Mouse (Mus musculus): ENCODE measurements at regions not wholly inside any gene's neighbourhood (a gene's known extent, or its start where the extent isn't known, plus 50 kb on each side); places are given as distances from the start of the nearest gene placed in this dataset.
"Not testable (repeated sequence)": the region's sequence is repeated elsewhere in the genome, so short reads cannot be mapped to it uniquely, and the experiment has no call there.

DNA sequence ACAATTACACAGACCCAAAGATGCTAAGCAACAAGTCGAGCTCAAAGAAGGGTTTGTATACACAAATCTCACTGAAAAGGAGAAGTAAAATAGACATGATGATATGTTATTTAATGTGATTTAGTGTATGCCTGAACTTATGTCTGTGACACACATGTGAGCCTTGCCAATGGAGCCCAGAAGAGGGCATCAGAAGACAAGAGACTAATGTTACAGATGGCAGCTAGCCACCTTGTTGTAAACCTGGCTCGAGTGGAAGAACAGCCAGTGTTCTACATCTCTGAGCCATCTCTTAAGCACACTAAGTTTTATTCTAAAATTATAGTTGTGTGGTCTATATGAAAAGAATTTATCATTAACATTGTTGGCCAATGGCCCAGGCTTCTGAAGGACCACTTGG lies 943.7 kb upstream of the Prmt6 start:
- no peak for ATAC-seq (ENCODE audit: insufficient number of reproducible peaks, insufficient read depth, low FRiP score, low TSS enrichment)
- Histone ChIP-seq H3K36me3 (no peaks in the 10 kb centered on the region), H3K9ac (no peak overlapping the region), H3K4me2 (replicated peaks) (no peak overlapping the region), H3K9me3 (no peaks in the 10 kb centered on the region), H3K4me1 (no peaks in the 10 kb centered on the region), H3K27me3 (no peaks in the 10 kb centered on the region), H3K27ac (no peak overlapping the region), H3K4me3 (no peak overlapping the region)
- WGBS: 60% methylated on average over 2 of the region's 2 CpGs

DNA sequence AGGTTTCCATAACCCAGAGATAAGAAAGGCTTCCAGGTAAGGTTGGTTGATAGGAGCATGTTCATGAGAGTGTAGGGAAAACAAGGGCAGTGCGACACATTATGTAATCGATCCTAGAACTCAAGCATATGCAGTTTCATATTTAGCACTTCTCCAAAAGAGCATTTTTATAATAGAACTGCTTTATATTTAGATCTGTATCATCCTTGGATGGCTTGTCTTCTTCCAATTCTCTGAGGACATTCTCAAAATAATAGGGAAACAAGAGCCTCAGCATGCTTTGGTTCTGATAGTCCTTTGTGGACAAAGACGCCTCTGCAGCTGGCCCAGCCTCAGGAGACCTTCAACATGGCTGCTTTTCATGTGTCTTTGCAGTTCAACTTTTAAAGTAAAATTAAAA lies 915.9 kb upstream of the Prmt6 start:
- Histone ChIP-seq H3K4me3 (no peak overlapping the region), H3K27ac (no peak overlapping the region), H3K9me3 (no peaks in the 10 kb centered on the region), H3K36me3 (no peaks in the 10 kb centered on the region), H3K4me1 (no peaks in the 10 kb centered on the region), H3K27me3 (no peaks in the 10 kb centered on the region), H3K9ac (no peak overlapping the region), H3K4me2 (replicated peaks) (no peak overlapping the region)
- 89% methylated on average over 3 of the region's 3 CpGs for WGBS
- ATAC-seq (ENCODE audit: insufficient number of reproducible peaks, insufficient read depth, low FRiP score, low TSS enrichment): no peak

DNA sequence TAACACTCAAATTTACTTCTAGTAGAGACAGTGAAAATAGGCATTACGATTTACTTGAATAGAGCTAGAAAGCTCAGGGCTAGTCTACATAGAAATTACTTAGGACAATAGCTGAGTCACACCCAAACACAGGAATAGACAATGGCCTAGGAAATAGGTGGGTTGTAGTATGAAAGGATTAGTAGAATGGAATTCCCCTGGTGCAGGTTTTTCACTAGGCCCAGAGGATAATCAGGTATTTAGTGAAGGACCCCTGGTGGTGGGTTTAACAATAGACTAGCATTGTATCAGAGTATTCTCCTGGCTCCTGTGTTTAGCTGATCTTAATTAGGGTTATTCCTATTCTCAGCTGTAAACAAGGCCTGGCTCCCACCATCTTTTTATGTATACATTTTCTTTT lies 890.4 kb upstream of the Prmt6 start:
- ATAC-seq (ENCODE audit: insufficient number of reproducible peaks, insufficient read depth, low FRiP score, low TSS enrichment); H3K9me3 ChIP-seq; H3K4me1 ChIP-seq; H3K27me3 ChIP-seq; H3K4me3 ChIP-seq; H3K9ac ChIP-seq; H3K36me3 ChIP-seq; H3K27ac ChIP-seq; H3K4me2 ChIP-seq (replicated peaks): not testable (repeated sequence)
- WGBS: 85% methylated on average over 1 of the region's 1 CpGs

DNA sequence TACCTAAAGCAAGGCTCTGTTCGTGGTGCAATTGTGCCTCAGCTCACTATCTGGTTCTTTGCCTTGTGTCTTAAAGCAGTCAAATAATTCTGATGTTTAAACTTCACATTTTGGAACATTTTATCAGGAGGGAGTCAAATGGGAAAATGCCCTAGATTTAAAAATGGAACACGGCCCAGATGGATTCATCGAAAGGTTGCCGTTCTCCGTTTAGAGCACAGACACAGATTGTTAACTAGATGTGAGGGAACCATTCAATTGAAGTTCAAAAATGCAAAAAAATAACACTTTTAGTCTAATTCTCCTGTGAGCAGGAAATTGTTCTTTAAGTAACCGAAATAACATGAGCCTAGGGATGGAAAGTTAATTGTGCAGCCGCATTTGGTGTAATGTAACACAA lies 858.2 kb upstream of the Prmt6 start:
- no peaks in the 10 kb centered on the region for H3K9me3 ChIP-seq
- WGBS: 89% methylated on average over 7 of the region's 7 CpGs

DNA sequence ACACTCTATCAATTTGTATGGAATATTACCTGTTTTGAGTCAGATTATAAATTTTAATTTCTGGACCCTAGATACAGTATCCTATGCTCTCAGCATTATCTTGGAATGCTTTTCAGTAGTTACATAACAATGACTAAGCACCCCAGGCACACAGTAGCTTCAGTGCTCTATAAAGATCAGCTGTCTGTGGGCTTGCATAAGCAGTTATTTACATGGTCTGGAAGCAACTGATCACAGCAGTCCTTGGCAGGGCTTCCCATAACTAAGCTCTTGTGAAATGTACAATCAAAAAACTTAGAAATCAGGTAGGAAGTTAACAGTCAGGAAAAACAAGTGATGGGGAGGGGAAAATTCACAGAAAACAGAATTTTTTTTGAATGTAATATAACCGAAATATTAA lies 851.8 kb upstream of the Prmt6 start:
- Histone ChIP-seq H3K27ac (no peak overlapping the region), H3K9ac (no peak overlapping the region), H3K4me2 (replicated peaks) (no peak overlapping the region), H3K4me1 (no peaks in the 10 kb centered on the region), H3K9me3 (no peaks in the 10 kb centered on the region), H3K27me3 (no peaks in the 10 kb centered on the region), H3K36me3 (no peaks in the 10 kb centered on the region), H3K4me3 (no peak overlapping the region)
- no peak for ATAC-seq (ENCODE audit: insufficient number of reproducible peaks, insufficient read depth, low FRiP score, low TSS enrichment)
- WGBS: 73% methylated on average over 1 of the region's 1 CpGs

More for the DNA sequence above, 858.2 kb upstream of the Prmt6 start:
- Histone ChIP-seq H3K36me3 (no peaks in the 10 kb centered on the region), H3K4me2 (replicated peaks) (no peak overlapping the region), H3K9ac (no peak overlapping the region), H3K4me3 (no peak overlapping the region), H3K27me3 (no peaks in the 10 kb centered on the region), H3K4me1 (no peaks in the 10 kb centered on the region), H3K27ac (no peak overlapping the region)
- ATAC-seq (ENCODE audit: insufficient number of reproducible peaks, insufficient read depth, low FRiP score, low TSS enrichment): no peak

DNA sequence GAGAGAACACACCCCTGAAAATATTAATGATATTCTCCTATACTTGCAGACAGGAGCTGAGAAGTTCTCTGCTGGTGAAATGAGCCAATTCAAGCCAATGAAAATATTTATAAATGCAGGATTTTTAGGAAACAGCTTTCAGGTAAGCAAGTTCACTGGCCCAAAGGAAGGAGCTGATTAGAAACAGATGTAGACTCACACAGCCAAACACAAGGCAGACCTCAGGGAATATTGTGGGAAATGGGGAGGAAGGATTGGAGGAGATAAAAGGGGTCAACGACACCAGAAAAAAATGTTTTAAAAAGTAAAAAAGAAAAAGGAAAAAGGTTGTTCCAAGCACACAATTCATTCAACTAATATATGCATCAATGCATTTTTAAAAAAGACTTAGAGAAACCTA lies 823.5 kb upstream of the Prmt6 start:
- Histone ChIP-seq H3K4me1 (peaks cover 5% of the 10 kb centered on the region; the same call in 1 of the 2 replicates), H3K27me3 (no peaks in the 10 kb centered on the region), H3K36me3 (no peaks in the 10 kb centered on the region), H3K4me3 (no peak overlapping the region), H3K9me3 (no peaks in the 10 kb centered on the region; the same call in 1 of the 2 replicates), H3K4me2 (replicated peaks) (no peak overlapping the region), H3K9ac (no peak overlapping the region), H3K27ac (no peak overlapping the region)
- no peak for ATAC-seq (ENCODE audit: insufficient number of reproducible peaks, insufficient read depth, low FRiP score, low TSS enrichment)
- 22% methylated on average over 1 of the region's 1 CpGs for WGBS

DNA sequence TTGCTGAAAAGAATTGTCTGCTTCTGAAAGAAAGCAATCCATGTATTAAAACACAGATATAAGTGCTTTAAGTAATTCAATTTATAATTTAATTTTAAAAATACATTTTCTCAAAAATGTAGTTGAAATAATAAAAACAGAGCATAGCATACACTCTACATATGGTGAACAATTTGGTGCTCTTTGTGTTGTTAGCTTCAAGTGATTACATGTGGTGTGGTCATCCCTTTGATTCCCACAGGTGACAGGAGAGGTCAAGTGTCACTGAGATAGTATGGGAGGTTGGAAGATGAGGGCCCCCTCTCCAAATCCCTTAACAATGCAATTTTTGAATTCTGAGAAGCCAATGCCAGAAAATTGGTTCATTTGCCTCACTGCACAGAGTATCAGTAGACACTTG lies 819.5 kb upstream of the Prmt6 start:
- no peak for ATAC-seq (ENCODE audit: insufficient number of reproducible peaks, insufficient read depth, low FRiP score, low TSS enrichment)
- no peaks in the 10 kb centered on the region for H3K36me3 ChIP-seq

DNA sequence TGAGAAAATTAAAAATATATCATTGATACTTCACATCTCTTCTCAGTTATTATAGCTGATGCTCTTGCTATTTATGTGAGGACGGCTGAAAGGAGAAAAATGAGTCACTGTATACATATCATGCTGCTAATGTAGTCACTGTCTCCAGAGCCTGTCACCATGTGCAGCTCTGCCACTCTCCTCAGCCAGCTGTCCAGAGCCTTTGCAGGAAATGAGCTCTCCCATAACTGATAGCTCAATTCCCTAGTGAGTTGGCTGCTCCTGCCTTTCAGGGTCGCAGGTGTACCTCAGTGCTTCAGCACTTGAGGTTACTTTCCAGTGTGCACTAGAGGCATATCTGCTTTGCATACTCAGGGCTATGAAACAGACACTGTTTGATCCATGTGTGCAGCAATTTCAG lies 819.0 kb upstream of the Prmt6 start:
- ATAC-seq (ENCODE audit: insufficient number of reproducible peaks, insufficient read depth, low FRiP score, low TSS enrichment): peak; percentile 60; the same call in 1 of the 2 replicates
- Histone ChIP-seq H3K9ac (no peak overlapping the region), H3K4me2 (replicated peaks) (no peak overlapping the region), H3K27ac (no peak overlapping the region), H3K9me3 (no peaks in the 10 kb centered on the region), H3K4me3 (no peak overlapping the region), H3K4me1 (peaks cover 5% of the 10 kb centered on the region; the same call in 1 of the 2 replicates), H3K27me3 (no peaks in the 10 kb centered on the region), H3K36me3 (no peaks in the 10 kb centered on the region)
- WGBS: 49% methylated on average over 2 of the region's 2 CpGs

More for the DNA sequence above, 819.5 kb upstream of the Prmt6 start:
- Histone ChIP-seq H3K9ac (no peak overlapping the region), H3K4me2 (replicated peaks) (no peak overlapping the region), H3K27me3 (no peaks in the 10 kb centered on the region), H3K4me1 (peaks cover 5% of the 10 kb centered on the region; the same call in 1 of the 2 replicates), H3K9me3 (no peaks in the 10 kb centered on the region), H3K27ac (no peak overlapping the region), H3K4me3 (no peak overlapping the region)

DNA sequence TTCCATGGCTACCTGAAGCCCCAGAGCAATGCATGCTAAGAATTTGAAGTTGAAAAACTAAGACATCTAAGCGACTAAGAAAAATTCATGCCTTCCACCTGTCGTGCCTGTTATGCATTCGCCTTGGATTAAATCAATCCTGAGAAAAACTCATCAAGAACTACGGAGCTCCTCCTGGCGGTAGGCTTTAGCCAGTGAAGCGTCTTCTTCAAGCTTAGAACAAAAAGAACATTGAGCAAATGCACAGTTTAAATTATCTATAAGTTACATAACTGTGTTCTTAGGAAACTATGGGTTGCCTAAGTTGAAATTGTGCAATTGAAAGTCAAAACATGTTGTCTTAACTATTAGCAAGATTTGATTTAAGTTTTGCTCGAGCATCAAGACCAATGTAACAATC lies 818.4 kb upstream of the Prmt6 start:
- H3K9me3 ChIP-seq: no peaks in the 10 kb centered on the region
- 20% methylated on average over 7 of the region's 7 CpGs for WGBS
- no peaks in the 10 kb centered on the region for H3K27me3 ChIP-seq
- no peak overlapping the region for H3K4me2 ChIP-seq (replicated peaks)
- peaks cover 2% of the 10 kb centered on the region; the same call in 1 of the 2 replicates for H3K4me1 ChIP-seq
- no peak overlapping the region for H3K9ac ChIP-seq
- H3K27ac ChIP-seq: no peak overlapping the region
- ATAC-seq (ENCODE audit: insufficient number of reproducible peaks, insufficient read depth, low FRiP score, low TSS enrichment): no peak
- H3K4me3 ChIP-seq: no peak overlapping the region
- H3K36me3 ChIP-seq: no peaks in the 10 kb centered on the region

DNA sequence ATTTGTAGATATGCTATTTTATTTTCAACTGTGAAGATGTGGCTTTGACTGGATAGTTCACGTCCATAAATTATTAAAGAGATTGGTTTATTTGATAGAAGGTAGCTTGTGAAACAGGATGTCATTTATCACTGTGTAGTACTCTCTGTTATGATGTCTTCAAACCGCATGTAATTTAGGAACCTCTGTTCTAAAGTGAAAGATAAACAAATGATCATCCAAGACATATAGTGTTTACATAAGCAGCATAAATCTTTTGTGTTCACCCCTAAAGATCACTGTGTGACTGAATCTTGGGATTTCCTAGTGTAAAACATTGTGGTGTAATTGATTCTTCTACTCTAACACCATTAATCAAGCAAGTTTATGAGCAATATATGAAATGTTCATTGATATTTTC lies 798.8 kb upstream of the Prmt6 start:
- ATAC-seq (ENCODE audit: insufficient number of reproducible peaks, insufficient read depth, low FRiP score, low TSS enrichment): no peak
- no peak overlapping the region for H3K4me3 ChIP-seq
- no peaks in the 10 kb centered on the region for H3K4me1 ChIP-seq
- H3K9me3 ChIP-seq: no peaks in the 10 kb centered on the region
- H3K27ac ChIP-seq: no peak overlapping the region
- no peak overlapping the region for H3K4me2 ChIP-seq (replicated peaks)
- H3K9ac ChIP-seq: no peak overlapping the region
- 70% methylated on average over 2 of the region's 2 CpGs for WGBS
- no peaks in the 10 kb centered on the region for H3K27me3 ChIP-seq
- no peaks in the 10 kb centered on the region for H3K36me3 ChIP-seq
